Mouse (Mus musculus): ENCODE results near the gene Brat1. TPM values are rescaled to one million over a fixed set of nuclear protein-coding genes. Genes with fewer than 3 reads are reported as not detected.

Brat1 gene
- polyA plus RNA-seq, 1 experiment from 2014 or later: 7.5 TPM

DNA sequence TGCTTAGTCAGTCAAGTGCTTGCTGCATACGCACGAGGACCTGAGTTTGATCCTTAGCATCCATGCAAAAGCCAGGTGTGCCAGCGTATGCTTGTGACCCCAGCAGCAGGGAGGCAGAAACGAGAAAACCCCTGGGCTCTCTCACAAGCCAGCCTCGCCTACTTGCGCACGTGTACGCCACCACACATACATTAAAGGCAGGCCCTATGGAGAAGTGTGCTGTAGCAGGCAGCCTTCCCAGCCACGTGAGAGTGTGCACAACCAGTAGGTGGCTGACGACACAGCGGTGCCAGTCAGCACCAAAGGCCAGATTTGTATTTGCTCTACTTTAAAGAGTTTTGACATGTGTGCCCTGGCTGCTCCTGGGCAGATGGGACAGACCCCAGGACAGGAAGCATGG, 29.2 kb upstream of the Brat1 start:
- Histone ChIP-seq H3K4me2 (replicated peaks; ENCODE audit: low read depth) (no peak overlapping the region), H3K9ac (ENCODE audit: low read depth, low read length) (no peak overlapping the region), H3K4me3 (ENCODE audit: low read depth, low read length) (no peak overlapping the region), H3K36me3 (ENCODE audit: control insufficient read depth, insufficient read depth) (peaks cover 33% of the 10 kb centered on the region; the same call in 1 of the 2 replicates), H3K27me3 (replicated peaks; ENCODE audit: control insufficient read depth, insufficient read depth, low read length) (no peaks in the 10 kb centered on the region), H3K4me1 (replicated peaks; ENCODE audit: control insufficient read depth, insufficient read depth, low read length) (no peaks in the 10 kb centered on the region), H3K9me3 (ENCODE audit: control insufficient read depth) (no peaks in the 10 kb centered on the region), H3K27ac (ENCODE audit: low read depth, low read length) (no peak overlapping the region)
- ATAC-seq: no peak
- TF ChIP-seq CTCF (IDR thresholded peaks at IDR 0.05; ENCODE audit: low read depth): no peak
- WGBS: 89% methylated on average over 11 of the region's 11 CpGs

DNA sequence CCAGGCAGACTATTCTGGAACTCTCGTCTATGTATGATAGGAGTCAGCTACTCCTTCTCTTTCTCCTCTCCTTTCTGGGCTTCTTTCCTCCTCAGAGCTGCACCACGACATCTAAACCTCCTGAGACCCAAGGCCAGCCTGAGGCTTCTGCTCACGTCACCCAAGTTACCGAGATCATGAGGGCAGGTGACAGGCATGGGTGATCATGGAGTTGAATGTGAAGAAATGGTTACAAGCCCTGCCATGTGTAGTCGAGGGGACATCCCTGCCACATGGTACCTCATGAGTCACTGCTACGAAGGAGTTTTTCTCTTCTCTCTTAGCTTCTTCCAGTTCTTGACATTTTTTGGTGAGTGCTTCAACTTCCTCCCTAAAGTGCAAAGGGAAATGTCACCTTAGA, 27.7 kb upstream of the Brat1 start:
- no peaks in the 10 kb centered on the region for H3K9me3 ChIP-seq (ENCODE audit: control insufficient read depth)
- no peak overlapping the region for H3K9ac ChIP-seq (ENCODE audit: low read depth, low read length)
- no peak overlapping the region for H3K27ac ChIP-seq (ENCODE audit: low read depth, low read length)
- 89% methylated on average over 6 of the region's 6 CpGs for WGBS
- no peak for TF ChIP-seq CTCF (IDR thresholded peaks at IDR 0.05; ENCODE audit: low read depth)
- H3K27me3 ChIP-seq (replicated peaks; ENCODE audit: control insufficient read depth, insufficient read depth, low read length): no peaks in the 10 kb centered on the region
- ATAC-seq: no peak
- no peaks in the 10 kb centered on the region for H3K4me1 ChIP-seq (replicated peaks; ENCODE audit: control insufficient read depth, insufficient read depth, low read length)
- H3K4me3 ChIP-seq (ENCODE audit: low read depth, low read length): no peak overlapping the region
- H3K36me3 ChIP-seq (ENCODE audit: control insufficient read depth, insufficient read depth): peaks cover 28% of the 10 kb centered on the region; the same call in 1 of the 2 replicates
- H3K4me2 ChIP-seq (replicated peaks; ENCODE audit: low read depth): no peak overlapping the region

DNA sequence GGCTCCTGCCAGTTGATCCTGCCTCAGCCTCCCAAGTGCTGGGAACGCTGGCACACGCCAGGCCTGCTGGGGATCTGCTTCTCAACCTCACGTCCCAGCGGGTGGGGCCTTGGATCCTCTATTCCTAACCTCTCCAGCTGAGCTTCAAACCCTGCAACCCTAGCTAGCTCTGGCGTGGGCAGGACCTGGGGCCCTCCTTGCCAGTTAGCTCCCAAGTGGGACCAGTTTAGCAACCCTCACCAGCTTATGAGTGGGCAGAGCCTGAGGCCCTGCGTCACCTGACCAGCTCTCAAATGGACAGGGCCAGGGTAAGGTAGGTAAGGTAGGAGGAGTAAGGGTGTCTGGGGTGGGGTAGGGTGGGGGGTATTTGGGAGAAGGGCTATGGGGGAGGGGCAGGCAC, 24.8 kb upstream of the Brat1 start:
- peaks cover 23% of the 10 kb centered on the region; the same call in 1 of the 2 replicates for H3K36me3 ChIP-seq (ENCODE audit: control insufficient read depth, insufficient read depth)
- no peaks in the 10 kb centered on the region for H3K27me3 ChIP-seq (replicated peaks; ENCODE audit: control insufficient read depth, insufficient read depth, low read length)
- no peaks in the 10 kb centered on the region for H3K4me1 ChIP-seq (replicated peaks; ENCODE audit: control insufficient read depth, insufficient read depth, low read length)
- no peak overlapping the region for H3K9ac ChIP-seq (ENCODE audit: low read depth, low read length)
- no peak for TF ChIP-seq CTCF (IDR thresholded peaks at IDR 0.05; ENCODE audit: low read depth)
- no peak overlapping the region for H3K4me2 ChIP-seq (replicated peaks; ENCODE audit: low read depth)
- no peak overlapping the region for H3K4me3 ChIP-seq (ENCODE audit: low read depth, low read length)
- no peak overlapping the region for H3K27ac ChIP-seq (ENCODE audit: low read depth, low read length)
- H3K9me3 ChIP-seq (ENCODE audit: control insufficient read depth): no peaks in the 10 kb centered on the region
- 85% methylated on average over 6 of the region's 6 CpGs for WGBS
- no peak for ATAC-seq

DNA sequence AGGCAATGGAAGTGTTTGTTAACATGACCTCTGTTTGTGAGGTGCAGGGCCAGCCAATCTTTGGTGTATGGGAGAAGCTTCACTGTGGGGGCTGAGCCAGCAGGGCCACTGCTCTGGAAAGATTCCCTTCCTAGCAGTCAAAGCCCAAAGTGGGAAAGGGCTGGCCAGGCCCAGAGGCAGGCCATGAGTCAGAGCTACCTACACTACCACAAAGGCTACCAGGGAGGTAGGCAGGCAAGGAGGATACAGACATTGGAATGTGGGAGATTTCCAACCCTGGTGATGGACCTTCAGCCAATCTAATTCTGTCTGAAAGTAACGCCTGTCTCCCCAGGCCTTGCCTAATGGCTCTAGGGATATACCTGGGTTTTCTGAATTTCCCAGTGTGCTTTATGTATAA, 23.9 kb upstream of the Brat1 start:
- no peaks in the 10 kb centered on the region for H3K9me3 ChIP-seq (ENCODE audit: control insufficient read depth)
- no peak for ATAC-seq
- H3K4me1 ChIP-seq (replicated peaks; ENCODE audit: control insufficient read depth, insufficient read depth, low read length): no peaks in the 10 kb centered on the region
- H3K36me3 ChIP-seq (ENCODE audit: control insufficient read depth, insufficient read depth): peaks cover 20% of the 10 kb centered on the region; the same call in 1 of the 2 replicates
- no peak overlapping the region for H3K9ac ChIP-seq (ENCODE audit: low read depth, low read length)
- H3K4me3 ChIP-seq (ENCODE audit: low read depth, low read length): no peak overlapping the region
- no peak overlapping the region for H3K4me2 ChIP-seq (replicated peaks; ENCODE audit: low read depth)
- TF ChIP-seq CTCF (IDR thresholded peaks at IDR 0.05; ENCODE audit: low read depth): no peak
- 91% methylated on average over 1 of the region's 1 CpGs for WGBS
- no peak overlapping the region for H3K27ac ChIP-seq (ENCODE audit: low read depth, low read length)
- no peaks in the 10 kb centered on the region for H3K27me3 ChIP-seq (replicated peaks; ENCODE audit: control insufficient read depth, insufficient read depth, low read length)

DNA sequence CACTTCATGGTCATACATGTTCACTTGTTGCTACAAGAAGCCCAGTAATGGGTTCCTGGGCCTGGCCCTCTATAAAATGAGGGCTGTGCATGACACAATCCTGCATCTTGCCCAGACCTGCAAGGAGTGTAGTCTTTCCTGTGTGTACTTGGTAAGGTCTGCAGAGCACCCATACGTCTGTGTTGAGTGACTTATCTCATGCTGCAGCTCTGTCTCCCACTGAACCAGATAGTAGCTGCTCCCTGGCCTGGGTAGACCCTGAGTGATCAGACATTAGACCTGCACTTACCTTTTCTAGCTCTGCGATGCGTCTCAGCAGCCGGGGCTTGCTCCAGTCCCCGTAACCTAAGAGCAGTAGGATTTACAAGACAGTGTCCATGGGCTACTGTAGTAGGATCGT, 22.7 kb upstream of the Brat1 start:
- no peak for TF ChIP-seq CTCF (IDR thresholded peaks at IDR 0.05; ENCODE audit: low read depth)
- WGBS: 93% methylated on average over 6 of the region's 6 CpGs
- H3K4me2 ChIP-seq (replicated peaks; ENCODE audit: low read depth): no peak overlapping the region
- no peaks in the 10 kb centered on the region for H3K9me3 ChIP-seq (ENCODE audit: control insufficient read depth)
- peaks cover 22% of the 10 kb centered on the region; the same call in 1 of the 2 replicates for H3K36me3 ChIP-seq (ENCODE audit: control insufficient read depth, insufficient read depth)
- no peak for ATAC-seq
- no peak overlapping the region for H3K27ac ChIP-seq (ENCODE audit: low read depth, low read length)
- no peak overlapping the region for H3K4me3 ChIP-seq (ENCODE audit: low read depth, low read length)
- H3K9ac ChIP-seq (ENCODE audit: low read depth, low read length): no peak overlapping the region
- H3K4me1 ChIP-seq (replicated peaks; ENCODE audit: control insufficient read depth, insufficient read depth, low read length): no peaks in the 10 kb centered on the region
- H3K27me3 ChIP-seq (replicated peaks; ENCODE audit: control insufficient read depth, insufficient read depth, low read length): no peaks in the 10 kb centered on the region

DNA sequence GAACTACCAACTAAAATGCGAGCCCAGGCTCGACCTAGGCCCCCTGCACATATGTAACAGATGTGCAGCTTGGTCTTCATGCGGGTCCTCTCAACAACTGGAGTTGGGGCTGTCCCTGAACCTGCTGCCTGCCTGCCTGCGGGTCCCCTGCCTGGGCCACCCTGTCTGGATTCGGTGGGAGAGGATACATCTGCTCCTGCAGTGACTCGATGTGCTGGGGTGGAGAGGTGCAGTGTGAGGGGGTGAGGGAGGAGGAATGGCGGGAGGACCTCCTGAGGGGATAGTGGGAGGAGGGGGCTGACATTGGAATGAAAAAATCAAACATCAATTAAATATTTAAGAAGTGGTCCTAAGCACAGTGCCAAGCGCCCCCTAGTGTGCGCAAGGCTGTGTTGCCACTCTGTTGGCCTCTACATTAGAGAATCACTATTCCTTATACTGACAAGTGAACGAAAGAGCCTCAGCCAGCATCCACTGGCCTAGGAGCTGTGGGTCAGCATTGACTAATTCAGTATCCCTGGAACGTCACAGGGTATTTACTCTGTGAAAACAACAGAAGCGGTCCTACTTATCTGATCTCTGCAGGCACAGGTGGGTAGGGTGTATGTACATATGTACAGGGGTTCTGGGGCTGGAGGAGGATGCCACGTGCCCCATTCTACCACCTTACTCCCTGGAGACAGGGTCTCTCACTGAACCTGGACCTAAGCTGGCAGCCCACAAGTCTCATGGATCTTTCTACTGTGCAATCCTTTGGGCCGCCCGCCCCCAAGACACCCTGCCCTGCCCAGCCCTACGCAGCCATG, 20.3 kb upstream of the Brat1 start:
- ATAC-seq: no peak
- Histone ChIP-seq H3K27ac (ENCODE audit: low read depth, low read length) (no peak overlapping the region), H3K4me2 (replicated peaks; ENCODE audit: low read depth) (no peak overlapping the region), H3K4me3 (ENCODE audit: low read depth, low read length) (no peak overlapping the region), H3K9me3 (ENCODE audit: control insufficient read depth) (no peaks in the 10 kb centered on the region), H3K9ac (ENCODE audit: low read depth, low read length) (no peak overlapping the region), H3K36me3 (ENCODE audit: control insufficient read depth, insufficient read depth) (peaks cover 32% of the 10 kb centered on the region), H3K27me3 (replicated peaks; ENCODE audit: control insufficient read depth, insufficient read depth, low read length) (no peaks in the 10 kb centered on the region), H3K4me1 (replicated peaks; ENCODE audit: control insufficient read depth, insufficient read depth, low read length) (no peaks in the 10 kb centered on the region)
- WGBS: 62% methylated on average over 16 of the region's 16 CpGs
- peak; percentile 85 for TF ChIP-seq CTCF (IDR thresholded peaks at IDR 0.05; ENCODE audit: low read depth)
